Mouse (Mus musculus) liver, embryonic 12.5 days (tissue): ENCODE data around the gene Manbal. TPM values are rescaled to one million over a fixed set of nuclear protein-coding genes. Genes with fewer than 3 reads are reported as not detected.

Experiments used
- ATAC-seq: fragments of 200-750 bp; cut with Nextera tagmentation; 2 replicates; pipeline ENCODE4 v1.8.0; 2017; ENCODE audit warnings: moderate number of reproducible peaks, mild to moderate bottlenecking, moderate library complexity
- H3K27ac ChIP-seq: fragments of 300-500 bp; sonication (generic); 2 replicates; pipeline ENCODE4 v1.5.1; 2016; ENCODE audit warnings: mild to moderate bottlenecking
- H3K27me3 ChIP-seq: fragments of 300-500 bp; sonication (generic); replicated peaks from 2 replicates; pipeline ENCODE4 v1.6.1; 2016; ENCODE audit warnings: mild to moderate bottlenecking, moderate library complexity
- H3K36me3 ChIP-seq: fragments of 300-500 bp; sonication (generic); 2 replicates; pipeline ENCODE4 v1.6.1; 2016; ENCODE audit warnings: mild to moderate bottlenecking, moderate library complexity
- H3K4me1 ChIP-seq: fragments of 300-500 bp; sonication (generic); 2 replicates; pipeline ENCODE4 v1.6.1; 2016
- H3K4me2 ChIP-seq: fragments of 300-500 bp; sonication (generic); 2 replicates; pipeline ENCODE4 v1.6.1; 2016; ENCODE audit warnings: mild to moderate bottlenecking, moderate library complexity
- H3K4me3 ChIP-seq: fragments of 300-500 bp; sonication (generic); 2 replicates; pipeline ENCODE4 v1.5.1; 2016; ENCODE audit warnings: mild to moderate bottlenecking, moderate library complexity
- H3K9ac ChIP-seq: fragments of 300-500 bp; sonication (generic); 2 replicates; pipeline ENCODE4 v1.6.1; 2016; ENCODE audit warnings: mild to moderate bottlenecking, moderate library complexity
- H3K9me3 ChIP-seq: fragments of 300-500 bp; sonication (generic); replicated peaks from 2 replicates; pipeline ENCODE4 v1.6.1; 2016; ENCODE audit warnings: mild to moderate bottlenecking, moderate library complexity
- WGBS: fragments of 180-500 bp; shearing (Covaris S2); methylation state at CpG from one replicate; pipeline ENCODE4 v1.1.7; 2016; ENCODE audit not compliant: insufficient replicate concordance; 5-methylcytosine and 5-hydroxymethylcytosine counted together
- polyA plus RNA-seq: library from polyadenylated mRNA; unstranded; fragments of >200 nt; fragmentation: Nextera tagmentation; extraction: Ambion mirVana; gene quantifications from 2 replicates; pipeline ENCODE4 v1.2.1, GENCODE M21; 2016

The Manbal gene
- 26.6 and 28.0 TPM in 2 replicates for polyA plus RNA-seq

DNA sequence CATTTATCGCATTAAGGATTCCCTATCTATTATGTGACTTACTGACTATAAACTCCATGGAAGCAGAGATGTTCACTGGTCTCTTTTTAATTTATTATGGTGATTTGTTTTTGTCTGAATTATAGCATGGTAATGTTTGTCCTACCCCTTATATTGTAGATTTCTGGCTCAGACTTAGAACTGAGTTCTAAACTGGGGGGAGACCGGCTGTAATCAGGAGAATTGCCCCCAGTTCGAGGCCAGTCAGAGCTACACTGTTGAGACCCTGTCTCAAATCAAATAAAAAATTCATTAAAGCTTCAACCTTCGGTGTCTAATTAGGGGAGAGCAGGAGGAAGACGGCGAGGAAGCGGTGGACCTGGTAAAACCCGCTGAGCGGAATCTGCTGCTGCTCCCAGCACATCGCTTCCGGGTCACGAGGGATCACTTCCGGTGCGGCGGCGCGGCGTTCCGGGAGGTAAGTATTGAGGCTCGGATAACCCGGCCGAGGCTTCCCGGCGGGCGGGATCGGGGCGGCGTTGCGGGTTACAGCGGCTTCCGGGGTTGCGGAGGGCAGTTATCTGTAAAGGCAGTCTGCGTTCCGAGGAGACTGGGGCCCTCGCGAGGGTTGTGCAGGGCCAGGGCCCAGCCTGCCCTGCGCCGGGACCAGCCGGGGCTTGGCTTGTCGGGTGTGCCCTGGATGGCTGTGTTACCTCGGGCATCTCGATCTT is at the start of gene Manbal:
Gene Manbal (plus strand): TSS at position 411 of the 710 bp plus-strand sequence.
- peak; percentile 95 for ATAC-seq
- H3K4me1 ChIP-seq = peaks cover 23% of the 10 kb centered on the region
- H3K36me3 ChIP-seq = no peaks in the 10 kb centered on the region
- H3K9ac ChIP-seq = peak within 1 kb of the TSS; percentile 84
- no peaks in the 10 kb centered on the region for H3K27me3 ChIP-seq
- 4% methylated on average over 42 of the region's 42 CpGs for WGBS
- peak within 1 kb of the TSS; percentile 98 for H3K27ac ChIP-seq
- H3K4me3 ChIP-seq = peak within 1 kb of the TSS; percentile 80
- H3K4me2 ChIP-seq = peak within 1 kb of the TSS; percentile 70
- H3K9me3 ChIP-seq = no peaks in the 10 kb centered on the region

DNA sequence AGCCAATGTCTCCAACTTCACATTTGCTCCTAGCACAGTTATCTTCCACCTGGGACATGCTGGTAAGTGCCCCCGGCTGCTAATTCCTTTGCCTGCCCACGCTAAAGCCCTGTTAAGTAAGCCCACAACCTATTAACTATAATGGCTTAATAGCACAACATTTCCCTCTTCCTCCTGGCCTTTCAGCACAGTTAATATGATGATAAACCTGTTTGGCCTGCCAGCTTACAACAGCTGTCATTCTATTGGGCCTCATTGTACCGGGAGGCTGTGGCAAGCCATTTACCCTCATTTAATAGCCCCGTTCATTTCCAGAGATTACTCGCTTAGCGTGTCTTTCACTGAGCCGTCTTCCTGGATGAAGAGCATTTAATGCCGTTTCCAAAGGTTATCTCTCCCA is 47.3 kb upstream of the Manbal start:
- ATAC-seq = no peak
- no peaks in the 10 kb centered on the region for H3K4me1 ChIP-seq
- no peaks in the 10 kb centered on the region for H3K27me3 ChIP-seq
- peaks cover 98% of the 10 kb centered on the region for H3K36me3 ChIP-seq
- H3K9ac ChIP-seq = no peak overlapping the region
- WGBS = 87% methylated on average over 8 of the region's 8 CpGs
- no peak overlapping the region for H3K4me3 ChIP-seq
- H3K9me3 ChIP-seq = no peaks in the 10 kb centered on the region
- H3K27ac ChIP-seq = no peak overlapping the region
- no peak overlapping the region for H3K4me2 ChIP-seq

DNA sequence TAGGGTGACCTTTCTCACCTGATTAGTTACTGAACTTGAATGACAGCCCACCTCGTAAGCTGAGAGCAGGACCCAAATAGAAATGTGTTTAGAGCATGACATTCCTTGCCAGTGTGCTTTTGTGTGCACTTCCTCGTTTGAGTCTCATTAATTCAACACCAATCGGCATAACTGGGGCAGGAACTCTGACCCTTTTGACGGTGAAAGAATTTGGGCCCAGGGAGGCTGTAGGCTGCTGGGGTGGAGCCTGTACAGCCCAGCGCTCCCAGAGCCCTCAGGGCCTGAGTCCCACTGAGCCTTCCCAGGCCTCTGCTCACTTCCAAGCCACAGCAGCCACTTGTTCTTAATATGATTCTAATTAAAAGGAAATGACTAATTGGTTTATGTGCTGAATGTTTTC is 46.5 kb upstream of the Manbal start:
- H3K27me3 ChIP-seq = no peaks in the 10 kb centered on the region
- H3K4me3 ChIP-seq = no peak overlapping the region
- no peak overlapping the region for H3K9ac ChIP-seq
- no peaks in the 10 kb centered on the region for H3K4me1 ChIP-seq
- 73% methylated on average over 5 of the region's 5 CpGs for WGBS
- H3K36me3 ChIP-seq = peaks cover 98% of the 10 kb centered on the region
- H3K4me2 ChIP-seq = no peak overlapping the region
- H3K9me3 ChIP-seq = no peaks in the 10 kb centered on the region
- no peak for ATAC-seq
- no peak overlapping the region for H3K27ac ChIP-seq

DNA sequence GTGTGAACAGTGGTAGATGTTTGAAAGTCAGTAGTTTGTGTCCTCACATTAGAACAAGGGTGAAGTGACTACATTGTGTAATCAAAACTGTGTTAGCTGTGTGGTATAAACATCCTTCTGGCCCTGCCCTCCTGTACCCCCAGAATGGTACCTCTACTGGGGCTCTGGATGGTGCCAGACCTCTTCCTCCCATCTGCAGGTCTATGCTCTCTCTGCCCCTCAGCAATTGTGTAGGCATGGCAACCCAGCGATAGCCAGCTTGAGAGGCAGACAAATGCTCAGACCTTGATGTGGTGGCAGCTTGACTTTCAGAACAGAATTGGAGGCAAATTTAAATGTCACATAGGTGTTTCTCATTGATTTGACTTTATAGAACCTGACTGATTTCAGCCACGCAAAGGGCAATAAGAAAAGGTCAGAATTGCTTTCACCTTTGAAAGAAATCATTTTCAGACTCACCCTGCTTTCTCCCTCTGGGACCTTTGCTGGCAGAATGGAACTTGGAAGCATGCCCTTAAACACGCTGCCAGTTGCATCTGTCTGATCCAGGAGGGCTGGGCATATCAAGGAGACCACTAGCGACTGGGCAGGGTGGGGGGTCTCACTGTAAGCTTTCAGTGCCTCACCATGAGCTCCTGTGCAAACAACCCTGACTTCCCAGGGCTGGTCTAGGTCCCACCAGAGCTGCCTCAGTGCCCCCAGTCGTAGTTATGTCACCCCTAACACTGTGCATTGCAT is 45.2 kb upstream of the Manbal start:
- no peaks in the 10 kb centered on the region for H3K9me3 ChIP-seq
- H3K4me3 ChIP-seq = no peak overlapping the region
- H3K27me3 ChIP-seq = no peaks in the 10 kb centered on the region
- 81% methylated on average over 5 of the region's 5 CpGs for whole genome bisulfite sequencing
- ATAC-seq = no peak
- H3K4me1 ChIP-seq = no peaks in the 10 kb centered on the region
- H3K27ac ChIP-seq = no peak overlapping the region
- H3K4me2 ChIP-seq = no peak overlapping the region
- H3K36me3 ChIP-seq = peaks cover 99% of the 10 kb centered on the region
- no peak overlapping the region for H3K9ac ChIP-seq

DNA sequence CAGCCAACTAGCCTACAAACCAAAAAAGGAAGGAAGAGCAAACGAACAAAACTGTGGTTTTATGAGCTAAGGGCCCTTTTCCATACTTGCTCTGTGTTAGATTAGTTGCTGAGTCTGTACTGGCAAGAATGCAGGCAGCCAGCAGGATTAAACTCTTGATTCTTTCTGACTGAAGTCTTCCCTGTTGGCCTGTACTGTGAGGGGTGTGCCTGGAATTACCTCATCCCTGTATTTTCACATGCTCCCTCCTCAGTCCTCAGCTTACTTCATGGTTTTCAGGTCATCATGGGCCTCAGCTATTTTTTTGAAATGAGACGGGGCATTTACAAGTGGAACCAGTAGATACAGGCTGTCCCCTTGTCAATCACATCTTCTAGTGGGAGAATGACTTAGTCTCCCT is 42.2 kb upstream of the Manbal start:
- Histone ChIP-seq H3K4me2 (no peak overlapping the region), H3K9ac (no peak overlapping the region), H3K4me3 (no peak overlapping the region), H3K4me1 (0 out of 2 replicates have a peak, but pooled peaks cover 7% of the 10 kb centered on the region), H3K36me3 (peaks cover 95% of the 10 kb centered on the region), H3K27ac (no peak overlapping the region), H3K9me3 (no peaks in the 10 kb centered on the region), H3K27me3 (no peaks in the 10 kb centered on the region)
- no peak for ATAC-seq
- 62% methylated on average over 2 of the region's 2 CpGs for WGBS

DNA sequence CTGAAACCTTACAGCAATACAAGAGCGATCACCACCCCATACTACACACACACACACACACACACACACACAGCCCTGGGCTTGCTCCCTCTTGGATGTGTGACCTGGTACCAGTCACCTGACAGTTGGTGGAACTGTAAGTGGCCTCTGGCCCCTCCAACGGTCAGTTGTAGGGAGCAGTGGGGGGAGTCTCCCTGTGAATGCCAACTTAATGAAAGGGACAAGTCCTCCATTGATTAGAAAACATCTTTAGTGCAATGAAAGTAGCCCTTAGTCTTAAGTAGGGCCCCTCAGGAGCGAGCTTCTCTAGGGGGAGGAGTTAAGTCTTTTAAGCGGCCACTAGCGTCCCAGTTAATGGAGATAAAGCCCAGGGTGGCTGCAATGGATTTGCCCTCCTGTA is 39.3 kb upstream of the Manbal start:
- Histone ChIP-seq H3K9ac (no peak overlapping the region), H3K27ac (no peak overlapping the region), H3K4me1 (0 out of 2 replicates have a peak, but pooled peaks cover 7% of the 10 kb centered on the region), H3K27me3 (no peaks in the 10 kb centered on the region), H3K9me3 (no peaks in the 10 kb centered on the region), H3K36me3 (peaks cover 66% of the 10 kb centered on the region), H3K4me3 (no peak overlapping the region), H3K4me2 (no peak overlapping the region)
- ATAC-seq = no peak
- WGBS = 52% methylated on average over 5 of the region's 5 CpGs

DNA sequence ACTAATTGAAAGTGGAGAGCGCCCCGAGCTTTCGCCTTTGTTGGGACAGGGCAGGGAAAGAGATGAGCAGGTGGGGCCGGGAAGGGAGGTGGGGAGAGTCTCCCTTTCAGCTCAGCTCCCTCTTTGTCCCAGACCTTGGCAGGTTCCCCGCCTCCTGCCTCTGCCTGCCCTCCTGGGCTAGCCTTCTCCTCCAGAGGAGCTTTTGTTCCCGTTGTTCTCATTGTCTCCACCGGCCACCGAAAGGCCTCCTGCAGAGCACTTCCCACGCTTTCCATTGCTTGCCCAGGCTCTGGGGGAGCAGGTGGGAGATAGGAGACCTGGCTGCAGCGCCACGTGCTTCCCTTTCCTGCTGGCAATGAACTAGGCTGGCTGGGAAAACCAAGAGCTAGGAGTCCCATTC is 38.8 kb upstream of the Manbal start:
- Histone ChIP-seq H3K9ac (no peak overlapping the region), H3K4me3 (no peak overlapping the region), H3K9me3 (no peaks in the 10 kb centered on the region), H3K27ac (no peak overlapping the region), H3K36me3 (peaks cover 61% of the 10 kb centered on the region), H3K27me3 (no peaks in the 10 kb centered on the region), H3K4me2 (no peak overlapping the region), H3K4me1 (0 out of 2 replicates have a peak, but pooled peaks cover 7% of the 10 kb centered on the region)
- ATAC-seq = no peak
- 66% methylated on average over 11 of the region's 11 CpGs for WGBS

DNA sequence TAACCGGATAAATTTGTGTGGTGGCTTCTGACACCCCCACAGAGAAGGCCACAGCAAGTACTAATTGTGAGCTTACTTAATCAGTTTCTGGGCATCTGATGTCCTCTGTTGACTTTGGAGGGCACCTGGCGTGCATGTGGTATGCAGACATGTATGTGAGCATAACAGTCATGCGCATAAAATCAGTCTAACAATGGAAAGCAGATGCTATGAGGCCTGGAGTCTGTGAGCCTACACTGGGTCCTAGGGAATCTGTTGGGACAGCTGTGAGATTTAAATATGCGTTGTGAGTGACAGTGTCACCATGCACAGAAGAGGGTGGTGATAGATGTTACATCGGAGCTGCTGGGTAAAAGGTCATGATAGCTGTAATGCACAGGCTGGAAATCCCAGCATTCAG is 35.3 kb upstream of the Manbal start:
- ATAC-seq = no peak
- WGBS = 77% methylated on average over 5 of the region's 5 CpGs
- H3K4me1 ChIP-seq = 0 out of 2 replicates have a peak, but pooled peaks cover 7% of the 10 kb centered on the region
- no peak overlapping the region for H3K4me3 ChIP-seq
- no peak overlapping the region for H3K9ac ChIP-seq
- H3K36me3 ChIP-seq = peaks cover 27% of the 10 kb centered on the region
- no peak overlapping the region for H3K4me2 ChIP-seq
- no peaks in the 10 kb centered on the region; the same call in 1 of the 2 replicates for H3K27me3 ChIP-seq
- H3K9me3 ChIP-seq = no peaks in the 10 kb centered on the region
- H3K27ac ChIP-seq = no peak overlapping the region

DNA sequence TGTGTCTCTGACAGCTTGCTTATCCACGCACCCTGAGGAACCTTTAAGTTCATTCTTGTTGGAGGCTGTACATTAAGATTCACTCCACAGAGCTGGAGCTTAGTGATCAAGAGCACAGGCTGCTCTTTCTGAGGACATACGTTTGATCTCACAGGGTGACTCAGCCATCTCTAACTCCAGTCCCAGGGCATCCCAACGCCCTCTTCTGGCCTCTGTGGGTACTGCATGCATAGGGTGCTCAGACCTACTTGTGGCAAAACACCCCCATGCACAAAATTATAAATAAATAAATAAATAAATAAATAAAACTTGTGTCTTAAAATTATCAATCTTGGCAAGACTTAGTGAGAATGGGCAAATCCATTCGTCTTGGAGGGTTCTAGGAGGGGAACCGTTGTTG is 28.7 kb upstream of the Manbal start:
- Histone ChIP-seq H3K4me1 (no peaks in the 10 kb centered on the region), H3K4me3 (no peak overlapping the region), H3K9ac (no peak overlapping the region), H3K4me2 (no peak overlapping the region), H3K27ac (no peak overlapping the region), H3K36me3 (no peaks in the 10 kb centered on the region), H3K27me3 (peaks cover 24% of the 10 kb centered on the region), H3K9me3 (no peaks in the 10 kb centered on the region)
- ATAC-seq = peak; percentile 47; the same call in 1 of the 2 replicates
- 34% methylated on average over 5 of the region's 5 CpGs for WGBS

DNA sequence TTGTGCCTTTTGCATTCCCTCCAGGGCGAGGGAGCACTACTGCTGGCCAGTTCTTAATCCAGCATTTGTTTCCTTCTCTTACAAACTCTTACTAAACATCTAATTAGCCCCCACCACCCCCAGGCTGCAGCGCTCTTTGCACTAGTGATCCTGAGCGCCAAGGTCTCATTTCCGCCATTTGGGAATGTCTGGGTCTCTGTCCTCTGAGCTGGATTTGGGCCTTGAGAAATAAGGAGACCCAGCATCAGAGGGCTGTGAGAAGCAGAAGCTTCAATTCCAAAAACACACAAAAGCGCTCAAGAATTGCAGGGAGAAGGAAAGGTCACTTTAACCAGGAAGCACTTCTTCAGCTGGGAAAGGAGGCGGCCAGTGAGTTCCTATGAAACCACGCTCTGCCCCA is 27.9 kb upstream of the Manbal start:
- no peak for ATAC-seq
- Histone ChIP-seq H3K27me3 (peaks cover 24% of the 10 kb centered on the region), H3K27ac (no peak overlapping the region), H3K9me3 (no peaks in the 10 kb centered on the region), H3K36me3 (no peaks in the 10 kb centered on the region), H3K4me2 (no peak overlapping the region), H3K4me3 (no peak overlapping the region), H3K4me1 (no peaks in the 10 kb centered on the region), H3K9ac (no peak overlapping the region)
- WGBS = 61% methylated on average over 7 of the region's 7 CpGs

DNA sequence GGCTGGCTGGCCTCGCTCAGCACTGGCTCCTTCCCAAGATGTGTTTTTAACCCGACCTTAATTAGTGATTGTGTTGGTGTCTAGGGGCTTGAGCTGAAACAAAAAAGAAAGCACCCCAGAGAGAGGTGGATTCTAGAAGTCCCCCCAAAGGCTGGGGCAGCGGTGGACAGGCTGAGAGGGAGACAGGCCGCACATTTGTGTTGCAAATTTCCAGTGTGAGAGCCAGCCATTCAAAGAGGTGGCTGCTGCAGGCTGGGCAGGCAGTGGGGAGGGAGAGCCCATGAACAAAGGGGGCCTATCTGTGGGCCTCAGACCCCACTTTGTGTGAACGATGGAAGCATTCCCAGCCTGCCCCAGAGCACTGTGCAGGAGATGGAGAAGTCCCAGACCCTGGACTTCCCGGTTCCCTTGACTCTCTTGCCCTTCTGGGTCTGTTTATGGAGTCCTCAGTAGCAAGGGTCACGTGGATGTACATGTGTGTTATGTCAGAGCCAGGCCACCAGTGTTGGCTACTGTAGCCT is 27.1 kb upstream of the Manbal start:
- no peak for ATAC-seq
- no peaks in the 10 kb centered on the region for H3K36me3 ChIP-seq
- no peak overlapping the region for H3K4me3 ChIP-seq
- 51% methylated on average over 7 of the region's 7 CpGs for WGBS
- no peak overlapping the region for H3K9ac ChIP-seq
- H3K4me1 ChIP-seq = no peaks in the 10 kb centered on the region
- no peak overlapping the region for H3K27ac ChIP-seq
- no peaks in the 10 kb centered on the region for H3K9me3 ChIP-seq
- no peak overlapping the region for H3K4me2 ChIP-seq
- H3K27me3 ChIP-seq = peaks cover 24% of the 10 kb centered on the region

DNA sequence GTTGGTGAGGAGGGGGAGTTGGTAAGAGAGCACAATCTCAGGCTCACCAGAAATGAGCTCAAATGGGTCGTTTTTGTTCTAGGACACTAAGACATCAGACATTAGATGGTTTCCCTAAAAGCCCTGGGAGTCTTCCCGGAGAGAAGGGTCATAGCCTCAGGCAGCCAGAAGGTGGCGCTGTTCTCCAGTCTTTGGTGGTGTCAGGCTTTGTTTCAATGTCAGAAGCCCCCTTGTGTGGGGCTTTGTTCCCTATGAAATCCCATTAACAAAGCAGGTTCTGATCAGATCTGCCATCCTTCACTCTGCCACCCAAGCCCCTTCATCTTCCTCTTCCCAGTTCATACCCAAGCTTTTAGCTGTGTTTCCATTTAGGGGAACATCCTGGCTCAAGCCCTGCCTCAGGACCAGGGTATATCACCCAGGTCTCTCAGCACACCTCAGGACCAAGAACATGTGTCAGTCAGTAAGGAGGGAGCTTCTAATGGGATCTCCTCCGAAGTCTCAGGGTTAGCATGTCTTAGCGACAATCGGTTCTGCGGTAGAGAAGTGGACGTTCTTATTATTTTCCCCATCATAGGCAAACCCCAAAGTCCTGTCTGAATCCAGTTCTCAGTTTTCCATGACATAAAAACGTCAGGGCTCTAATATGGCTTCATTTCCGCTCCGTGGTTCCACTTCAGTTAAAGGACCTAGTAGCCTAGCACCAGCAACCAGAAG is 25.7 kb upstream of the Manbal start:
- H3K9me3 ChIP-seq = no peaks in the 10 kb centered on the region
- H3K36me3 ChIP-seq = no peaks in the 10 kb centered on the region
- H3K9ac ChIP-seq = no peak overlapping the region
- no peak overlapping the region for H3K4me2 ChIP-seq
- no peak overlapping the region for H3K4me3 ChIP-seq
- peaks cover 24% of the 10 kb centered on the region for H3K27me3 ChIP-seq
- WGBS = 35% methylated on average over 11 of the region's 11 CpGs
- H3K4me1 ChIP-seq = no peaks in the 10 kb centered on the region
- H3K27ac ChIP-seq = no peak overlapping the region
- no peak for ATAC-seq
